Mouse (Mus musculus) kidney, adult 2 months (tissue): Measurements from ENCODE around the gene Hcls1.

Source experiments
- CTCF ChIP-seq: fragments of 200-500 bp; conservative IDR thresholded peaks from 2 replicates; pipeline ENCODE4 v1.5.1; 2011; ENCODE audit warnings: low read depth, mild to moderate bottlenecking, control low read depth, low read length, moderate library complexity, mixed read lengths; ENCODE audit not compliant: insufficient read depth, insufficient read length
- POLR2A ChIP-seq: fragments of 200-500 bp; IDR thresholded peaks from one replicate; pipeline ENCODE4 v1.6.1; 2011; ENCODE audit warnings: low read depth, low read length, control low read depth

DNA sequence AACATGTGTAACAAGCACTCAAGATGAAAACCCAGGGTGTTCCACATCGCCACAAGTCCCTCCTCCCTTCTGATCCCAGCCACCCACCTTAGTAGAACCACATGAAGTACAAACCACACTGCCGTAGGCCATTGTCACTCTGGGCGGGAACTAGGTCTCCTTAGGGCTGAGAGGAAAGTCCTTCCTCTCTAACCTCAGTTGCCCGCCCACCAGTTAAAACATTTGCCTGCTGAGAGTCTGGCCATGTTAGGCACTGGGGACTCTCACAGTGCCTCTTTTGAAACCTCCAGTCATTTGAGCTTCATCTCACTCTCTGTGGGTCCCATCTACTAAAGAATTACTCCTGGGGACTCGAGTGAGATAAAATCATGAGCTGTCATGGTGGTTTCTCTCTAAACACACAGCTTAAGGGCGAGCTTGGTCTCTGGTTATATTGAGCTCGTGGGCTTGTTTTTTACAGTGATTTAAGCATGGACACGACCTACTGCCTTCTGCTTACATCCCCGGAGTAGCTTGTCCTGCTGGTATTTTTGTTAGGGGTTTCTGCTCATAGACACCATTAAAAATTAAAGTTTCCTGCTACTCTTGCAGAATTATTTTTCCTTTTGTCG, 7.2 kb upstream of the Hcls1 start:
- TF ChIP-seq CTCF (no peak), POLR2A (no peak)
